Mouse (Mus musculus) forebrain, embryonic 14.5 days (tissue): ENCODE measurements around the gene Fam19a2. TPM values are rescaled to one million over a fixed set of nuclear protein-coding genes. Genes with fewer than 3 reads are reported as not detected.

Source experiments
- ATAC-seq: fragments of 200-750 bp; cut with Nextera tagmentation; 2 replicates; pipeline ENCODE4 v1.8.0; 2017; ENCODE audit warnings: mild to moderate bottlenecking, moderate library complexity
- DNase-seq: peaks from one replicate; pipeline ENCODE4 v3.0.0-alpha.2; 2015; ENCODE audit warnings: low spot score
- H3K27ac ChIP-seq: fragments of 300-500 bp; sonication (generic); 2 replicates; pipeline ENCODE4 v1.5.1; 2014; ENCODE audit warnings: low read depth, mild to moderate bottlenecking, control low read depth, low read length, moderate library complexity
- H3K27me3 ChIP-seq: fragments of 300-500 bp; sonication (generic); replicated peaks from 2 replicates; pipeline ENCODE4 v1.6.1; 2014; ENCODE audit warnings: low read length, control low read depth, mixed read lengths; ENCODE audit not compliant: control insufficient read depth, insufficient read depth
- H3K36me3 ChIP-seq: fragments of 300-500 bp; sonication (generic); 2 replicates; pipeline ENCODE4 v1.6.1; 2014; ENCODE audit warnings: low read length, control low read depth; ENCODE audit not compliant: control insufficient read depth, insufficient read depth
- H3K4me1 ChIP-seq: fragments of 300-500 bp; sonication (generic); 2 replicates; pipeline ENCODE4 v1.6.1; 2014; ENCODE audit warnings: antibody characterized with exemption, low read length, control low read depth; ENCODE audit not compliant: control insufficient read depth, insufficient read depth
- H3K4me2 ChIP-seq: fragments of 300-500 bp; sonication (generic); 2 replicates; pipeline ENCODE4 v1.6.1; 2014; ENCODE audit warnings: mild to moderate bottlenecking, control low read depth, low read length
- H3K4me3 ChIP-seq: fragments of 300-500 bp; sonication (generic); 2 replicates; pipeline ENCODE4 v1.5.1; 2014; ENCODE audit warnings: low read depth, low read length, control low read depth
- H3K9ac ChIP-seq: fragments of 300-500 bp; sonication (generic); 2 replicates; pipeline ENCODE4 v1.6.1; 2014; ENCODE audit warnings: mild to moderate bottlenecking, low read length, control low read depth, moderate library complexity
- H3K9me3 ChIP-seq: fragments of 300-500 bp; sonication (generic); replicated peaks from 2 replicates; pipeline ENCODE4 v1.6.1; 2016; ENCODE audit warnings: low read length, control low read depth, mixed read lengths; ENCODE audit not compliant: control insufficient read depth
- WGBS: fragments of 180-500 bp; shearing (Covaris S2); extraction: QIAGEN DNeasy Blood & Tissue Kit; methylation state at CpG from one replicate; pipeline ENCODE4 v1.1.7; 2014; 5-methylcytosine and 5-hydroxymethylcytosine counted together
- polyA plus RNA-seq: library from polyadenylated mRNA; unstranded; fragments of >200 nt; fragmentation: Nextera tagmentation; extraction: Ambion mirVana; gene quantifications from 2 replicates; pipeline ENCODE4 v1.2.1, GENCODE M21; 2014

Gene Fam19a2
- polyA plus RNA-seq, 1 experiment from 2014 or later: 21.4 TPM

GRCm38 (mm10) chr10:123402460-123402859 is 138.7 kb downstream of the Fam19a2 start:
- no peak for DNase-seq
- Histone ChIP-seq H3K4me3 (no peak overlapping the region), H3K4me1 (no peaks in the 10 kb centered on the region), H3K9me3 (0 out of 2 replicates have a peak, but pooled peaks cover 3% of the 10 kb centered on the region), H3K9ac (no peak overlapping the region), H3K4me2 (no peak overlapping the region), H3K27me3 (no peaks in the 10 kb centered on the region), H3K27ac (no peak overlapping the region), H3K36me3 (no peaks in the 10 kb centered on the region)
- 21% methylated on average over 3 of the region's 3 CpGs for WGBS
- ATAC-seq: no peak

GRCm38 (mm10) chr10:123414953-123415352 is 151.2 kb downstream of the Fam19a2 start:
- Histone ChIP-seq H3K9ac (no peak overlapping the region), H3K27me3 (no peaks in the 10 kb centered on the region), H3K4me1 (no peaks in the 10 kb centered on the region), H3K4me2 (no peak overlapping the region), H3K9me3 (no peaks in the 10 kb centered on the region), H3K27ac (no peak overlapping the region), H3K36me3 (no peaks in the 10 kb centered on the region), H3K4me3 (no peak overlapping the region)
- 87% methylated on average over 1 of the region's 1 CpGs for WGBS
- no peak for ATAC-seq
- no peak for DNase-seq

- H3K27me3 ChIP-seq: no peaks in the 10 kb centered on the region
- ATAC-seq (no peak), DNase-seq (no peak)
- no peaks in the 10 kb centered on the region; the same call in 1 of the 2 replicates for H3K9me3 ChIP-seq
- H3K9ac ChIP-seq: no peak overlapping the region
- no peaks in the 10 kb centered on the region for H3K36me3 ChIP-seq
- no peak overlapping the region for H3K4me3 ChIP-seq
- H3K4me1 ChIP-seq: no peaks in the 10 kb centered on the region
- H3K27ac ChIP-seq: no peak overlapping the region
- no peak overlapping the region for H3K4me2 ChIP-seq
- WGBS: 55% methylated on average over 4 of the region's 4 CpGs
Observed at GRCm38 (mm10) chr10:123416024-123416423, 152.2 kb downstream of the Fam19a2 start.

- Histone ChIP-seq H3K4me2 (no peak overlapping the region), H3K9ac (no peak overlapping the region), H3K9me3 (no peaks in the 10 kb centered on the region; the same call in 1 of the 2 replicates), H3K27me3 (no peaks in the 10 kb centered on the region), H3K4me1 (no peaks in the 10 kb centered on the region), H3K27ac (no peak overlapping the region), H3K4me3 (no peak overlapping the region), H3K36me3 (no peaks in the 10 kb centered on the region)
- WGBS: 88% methylated on average over 7 of the region's 7 CpGs
- DNase-seq (no peak), ATAC-seq (no peak)
Observed at GRCm38 (mm10) chr10:123418616-123419173, 154.9 kb downstream of the Fam19a2 start.

- WGBS: 61% methylated on average over 1 of the region's 1 CpGs
- H3K4me1 ChIP-seq: no peaks in the 10 kb centered on the region
- H3K9ac ChIP-seq: no peak overlapping the region
- DNase-seq: peak; percentile 52
- no peak overlapping the region for H3K27ac ChIP-seq
- ATAC-seq: peak; percentile 75; the same call in 1 of the 2 replicates
- H3K9me3 ChIP-seq: no peaks in the 10 kb centered on the region; the same call in 1 of the 2 replicates
- H3K36me3 ChIP-seq: no peaks in the 10 kb centered on the region
- H3K4me2 ChIP-seq: no peak overlapping the region
- no peak overlapping the region for H3K4me3 ChIP-seq
- no peaks in the 10 kb centered on the region for H3K27me3 ChIP-seq
Observed at GRCm38 (mm10) chr10:123420249-123420648, 156.5 kb downstream of the Fam19a2 start.

- H3K9ac ChIP-seq: no peak overlapping the region
- H3K4me2 ChIP-seq: no peak overlapping the region
- no peak overlapping the region for H3K27ac ChIP-seq
- 92% methylated on average over 3 of the region's 3 CpGs for WGBS
- no peaks in the 10 kb centered on the region for H3K27me3 ChIP-seq
- no peak overlapping the region for H3K4me3 ChIP-seq
- H3K36me3 ChIP-seq: no peaks in the 10 kb centered on the region
- H3K9me3 ChIP-seq: no peaks in the 10 kb centered on the region; the same call in 1 of the 2 replicates
- DNase-seq (no peak), ATAC-seq (no peak)
- no peaks in the 10 kb centered on the region for H3K4me1 ChIP-seq
Observed at GRCm38 (mm10) chr10:123424482-123424881, 160.7 kb downstream of the Fam19a2 start.

GRCm38 (mm10) chr10:123426527-123427363 is 162.9 kb downstream of the Fam19a2 start:
- H3K9me3 ChIP-seq: no peaks in the 10 kb centered on the region
- ATAC-seq (peak; percentile 61; the same call in 1 of the 2 replicates), DNase-seq (peak; percentile 25)
- WGBS: 75% methylated on average over 8 of the region's 8 CpGs
- H3K36me3 ChIP-seq: no peaks in the 10 kb centered on the region
- H3K4me2 ChIP-seq: no peak overlapping the region
- H3K27me3 ChIP-seq: no peaks in the 10 kb centered on the region
- H3K27ac ChIP-seq: no peak overlapping the region; the same call in 1 of the 2 replicates
- H3K9ac ChIP-seq: no peak overlapping the region
- no peaks in the 10 kb centered on the region for H3K4me1 ChIP-seq
- H3K4me3 ChIP-seq: no peak overlapping the region

GRCm38 (mm10) chr10:123431569-123431968 is 167.8 kb downstream of the Fam19a2 start:
- Histone ChIP-seq H3K4me2 (no peak overlapping the region), H3K9ac (no peak overlapping the region), H3K27me3 (no peaks in the 10 kb centered on the region), H3K9me3 (no peaks in the 10 kb centered on the region), H3K4me1 (no peaks in the 10 kb centered on the region), H3K27ac (no peak overlapping the region), H3K4me3 (no peak overlapping the region), H3K36me3 (no peaks in the 10 kb centered on the region)
- 70% methylated on average over 5 of the region's 5 CpGs for WGBS
- ATAC-seq (no peak), DNase-seq (no peak)

GRCm38 (mm10) chr10:123437576-123437975 is 173.8 kb downstream of the Fam19a2 start:
- Histone ChIP-seq H3K9ac (no peak overlapping the region), H3K27ac (no peak overlapping the region), H3K36me3 (no peaks in the 10 kb centered on the region), H3K4me3 (no peak overlapping the region), H3K4me1 (no peaks in the 10 kb centered on the region), H3K9me3 (no peaks in the 10 kb centered on the region), H3K4me2 (no peak overlapping the region), H3K27me3 (no peaks in the 10 kb centered on the region)
- ATAC-seq (0 out of 2 replicates have a peak, but pooled peaks have one; percentile 34), DNase-seq (peak; percentile 40)
- WGBS: 67% methylated on average over 4 of the region's 4 CpGs
